Comparison of ENCODE assay signal across 25 mouse cellular contexts in the genomic region with DNA sequence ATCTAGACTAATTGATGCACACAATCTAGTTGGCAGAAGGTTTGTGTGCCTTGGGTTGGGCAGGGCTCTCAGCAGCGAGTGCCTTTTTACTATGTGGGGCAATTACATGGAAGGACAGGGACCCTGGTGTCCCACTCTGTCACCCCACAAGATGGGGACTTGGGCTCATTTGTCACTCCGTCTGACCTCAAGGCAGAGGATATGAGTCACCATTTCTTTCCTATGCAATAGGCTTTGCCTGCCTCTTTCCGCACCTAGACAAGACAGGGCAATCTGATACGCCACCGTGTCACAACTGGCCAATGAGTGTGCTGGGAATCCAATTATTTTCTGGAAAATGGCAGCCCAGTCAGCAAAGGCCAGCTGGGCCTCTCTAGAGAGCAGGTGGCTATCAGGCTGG. TPM values are rescaled to one million over a fixed set of nuclear protein-coding genes. Genes with fewer than 3 reads are reported as not detected.
A peak's percentile ranks its signal among the peaks of the same experiment; 100 is the strongest.
DNase-seq lines count a peak whose midpoint lies in the region; ATAC-seq lines count a peak whose summit lies in the region.
"Had no signal": no experiment of that assay in that cellular context is flagged by ENCODE, and none has a peak within 500 bp of the region (broad histone marks: within the 10 kb centered on the region; RNA-seq: fewer than 3 reads in every experiment).

No protein-coding gene starts in this region.

- peak; percentile 82 for DNase-seq in heart, adult 11 months
- DNase-seq in heart, adult 8-10 months (ENCODE audit: low spot score) = no peak
- no peak for DNase-seq in right cerebral cortex, postnatal 10 days (ENCODE audit: low spot score in 2 of 2)
- DNase-seq in adrenal gland, postnatal 4 days (ENCODE audit: low spot score in 2 of 2) = no peak
- DNase-seq: adrenal gland, postnatal 14 days; cerebellum, adult 18-20 months; cerebellum, adult 9-11 months; cerebellum, postnatal 36 days; gastrocnemius, postnatal 36 days; heart, adult 2 months had no signal

- ATAC-seq in activated CD4-positive, CD25-positive, alpha-beta regulatory T cell, adult 4 months = peak; percentile 66
- peak; percentile 40; the same call in 1 of the 2 replicates for ATAC-seq in megakaryocyte, adult 5-6 weeks (ENCODE audit: poor library complexity, severe bottlenecking)
- ATAC-seq in frontal cortex, adult (ENCODE audit: low TSS enrichment) = no peak
- ATAC-seq: forebrain, embryonic 13.5 days; intestine, postnatal 0 days had no signal

RNA-seq across cellular contexts. Expression of a gene that starts 3.9 kb away (rescaled TPM):
- not detected for total RNA-seq in heart, adult 8-10 months (2022)
- polyA plus RNA-seq in activated CD4-positive, CD25-positive, alpha-beta regulatory T cell, adult 4 months (2017; shearing (Covaris generic)) = not detected
- not detected in 2 replicates for total RNA-seq in megakaryocyte, adult 5-6 weeks (2015)
- not detected in 2 replicates for total RNA-seq in megakaryocyte, adult 5-6 weeks (2017)
- not detected for total RNA-seq in adrenal gland, postnatal 4 days (2021)
- total RNA-seq: G1E; gastrocnemius, adult 8-10 months; gastrocnemius, postnatal 36 days; heart, adult 2 months; heart, postnatal 25 days had no signal
- polyA plus RNA-seq: C2C12; embryonic facial prominence, embryonic 10.5 days; G1E; heart, adult 2 months; heart, embryonic 12.5 days; heart, embryonic 16.5 days had no signal

RNA-seq across cellular contexts. Expression of a gene that starts 5.4 kb away (rescaled TPM):
- total RNA-seq in heart, adult 8-10 months (2022) = under 1 TPM in 1 of 4 experiments, not detected in 3; 0.27 TPM
- under 1 TPM in 1 of 2 experiments, not detected in 1; 0.40 TPM for polyA plus RNA-seq in activated CD4-positive, CD25-positive, alpha-beta regulatory T cell, adult 4 months (2017; shearing (Covaris generic))
- total RNA-seq in megakaryocyte, adult 5-6 weeks (2015) = 0.47 and 0.75 TPM in 2 replicates
- total RNA-seq in megakaryocyte, adult 5-6 weeks (2017) = 0.18 and 0.28 TPM in 2 replicates
- total RNA-seq in adrenal gland, postnatal 4 days (2021) = under 1 TPM in 1 of 2 experiments, not detected in 1; 0.20 TPM
- total RNA-seq: gastrocnemius, adult 8-10 months; gastrocnemius, postnatal 36 days had no signal
- polyA plus RNA-seq: C2C12; embryonic facial prominence, embryonic 10.5 days; embryonic facial prominence, embryonic 14.5 days; forebrain, embryonic 13.5 days; heart, embryonic 12.5 days; heart, embryonic 16.5 days; hindbrain, embryonic 10.5 days; intestine, postnatal 0 days had no signal

RNA-seq across cellular contexts. Expression of a gene that starts 32.1 kb away (rescaled TPM):
- total RNA-seq in heart, adult 8-10 months (2022) = not detected
- polyA plus RNA-seq in activated CD4-positive, CD25-positive, alpha-beta regulatory T cell, adult 4 months (2017; shearing (Covaris generic)) = not detected
- total RNA-seq in megakaryocyte, adult 5-6 weeks (2015) = 1.2 and 1.3 TPM in 2 replicates
- total RNA-seq in megakaryocyte, adult 5-6 weeks (2017) = 1.6 and 2.4 TPM in 2 replicates
- not detected for total RNA-seq in adrenal gland, postnatal 4 days (2021)
- total RNA-seq: adrenal gland, postnatal 14 days; gastrocnemius, adult 8-10 months; gastrocnemius, postnatal 36 days; heart, adult 2 months; heart, postnatal 25 days had no signal
- polyA plus RNA-seq: C2C12; embryonic facial prominence, embryonic 10.5 days; forebrain, embryonic 13.5 days; G1E; heart, adult 2 months; heart, embryonic 12.5 days; hindbrain, embryonic 10.5 days; hindbrain, embryonic 14.5 days; intestine, postnatal 0 days had no signal

RNA-seq across cellular contexts. Expression of a gene that starts 33.1 kb away (rescaled TPM):
- 1 to 10 TPM; 2.1 to 4.4 (median 3.5) TPM for total RNA-seq in heart, adult 8-10 months (2022)
- 10 to 100 TPM; 15.9 to 19.5 TPM for polyA plus RNA-seq in activated CD4-positive, CD25-positive, alpha-beta regulatory T cell, adult 4 months (2017; shearing (Covaris generic))
- total RNA-seq in megakaryocyte, adult 5-6 weeks (2015) = 29.2 and 39.1 TPM in 2 replicates
- total RNA-seq in megakaryocyte, adult 5-6 weeks (2017) = 9.7 and 17.1 TPM in 2 replicates
- total RNA-seq in adrenal gland, postnatal 4 days (2021) = 10 to 100 TPM in 1 of 2 experiments, 1 to 10 TPM in 1; 9.6 to 11.5 TPM

RNA-seq across cellular contexts. Expression of a gene that starts 59.1 kb away (rescaled TPM):
- total RNA-seq in heart, adult 8-10 months (2022) = under 1 TPM in 2 of 4 experiments, not detected in 2; 0.37 to 0.76 TPM
- not detected for polyA plus RNA-seq in activated CD4-positive, CD25-positive, alpha-beta regulatory T cell, adult 4 months (2017; shearing (Covaris generic))
- total RNA-seq in megakaryocyte, adult 5-6 weeks (2015) = not detected in 2 replicates
- not detected in 2 replicates for total RNA-seq in megakaryocyte, adult 5-6 weeks (2017)
- total RNA-seq in adrenal gland, postnatal 4 days (2021) = 1 to 10 TPM in 1 of 2 experiments, under 1 TPM in 1; 0.68 to 1.0 TPM
- total RNA-seq: G1E; gastrocnemius, adult 8-10 months; gastrocnemius, postnatal 36 days had no signal
- polyA plus RNA-seq: C2C12; forebrain, embryonic 13.5 days; G1E; hindbrain, embryonic 14.5 days had no signal
